Mouse (Mus musculus): ENCODE results near the gene Lag3. TPM values are rescaled to one million over a fixed set of nuclear protein-coding genes. Genes with fewer than 3 reads are reported as not detected.

Lag3 gene
- polyA plus RNA-seq, 1 experiment from 2014 or later: 2.6 TPM

Other genes with a start within 250 kb of the Lag3 start
- 34.6 and 35.1 TPM in 2 replicates for gene Lpcat3, start 248.7 kb downstream of the Lag3 start, polyA plus RNA-seq (2015; fragmentation: Nextera tagmentation; extraction: Ambion mirVana)
- 153 and 160 TPM in 2 replicates for gene Emg1, start 199.5 kb downstream of the Lag3 start, polyA plus RNA-seq (2015; fragmentation: Nextera tagmentation; extraction: Ambion mirVana)
- gene Phb2, start 199.4 kb downstream of the Lag3 start, polyA plus RNA-seq (2015; fragmentation: Nextera tagmentation; extraction: Ambion mirVana): 271 and 275 TPM in 2 replicates
- 3.2 and 4.4 TPM in 2 replicates for gene Ptpn6, start 173.0 kb downstream of the Lag3 start, polyA plus RNA-seq (2015; fragmentation: Nextera tagmentation; extraction: Ambion mirVana)
- gene Grcc10, start 170.3 kb downstream of the Lag3 start, polyA plus RNA-seq (2015; fragmentation: Nextera tagmentation; extraction: Ambion mirVana): 652 and 676 TPM in 2 replicates
- gene Gm45234, start 155.7 kb downstream of the Lag3 start, polyA plus RNA-seq (2015; fragmentation: Nextera tagmentation; extraction: Ambion mirVana): not detected in 2 replicates
- gene Atn1, start 155.2 kb downstream of the Lag3 start, polyA plus RNA-seq (2015; fragmentation: Nextera tagmentation; extraction: Ambion mirVana): 22.3 and 24.5 TPM in 2 replicates
- 40.1 and 44.2 TPM in 2 replicates for gene Eno2, start 142.0 kb downstream of the Lag3 start, polyA plus RNA-seq (2015; fragmentation: Nextera tagmentation; extraction: Ambion mirVana)
- 3.7 and 4.8 TPM in 2 replicates for gene Lrrc23, start 132.0 kb downstream of the Lag3 start, polyA plus RNA-seq (2015; fragmentation: Nextera tagmentation; extraction: Ambion mirVana)
- gene Spsb2, start 103.0 kb downstream of the Lag3 start, polyA plus RNA-seq (2015; fragmentation: Nextera tagmentation; extraction: Ambion mirVana): 4.4 and 5.0 TPM in 2 replicates
- gene Tpi1, start 97.4 kb downstream of the Lag3 start, polyA plus RNA-seq (2015; fragmentation: Nextera tagmentation; extraction: Ambion mirVana): 352 and 365 TPM in 2 replicates
- 194 and 200 TPM in 2 replicates for gene Usp5, start 82.2 kb downstream of the Lag3 start, polyA plus RNA-seq (2015; fragmentation: Nextera tagmentation; extraction: Ambion mirVana)
- 100 and 106 TPM in 2 replicates for gene Cdca3, start 82.2 kb downstream of the Lag3 start, polyA plus RNA-seq (2015; fragmentation: Nextera tagmentation; extraction: Ambion mirVana)
- gene Gnb3, start 71.4 kb downstream of the Lag3 start, polyA plus RNA-seq (2015; fragmentation: Nextera tagmentation; extraction: Ambion mirVana): 0.23 and 1.8 TPM in 2 replicates
- gene P3h3, start 54.0 kb downstream of the Lag3 start, polyA plus RNA-seq (2015; fragmentation: Nextera tagmentation; extraction: Ambion mirVana): 15.3 and 15.7 TPM in 2 replicates
- 25.2 and 25.9 TPM in 2 replicates for gene Gpr162, start 47.7 kb downstream of the Lag3 start, polyA plus RNA-seq (2015; fragmentation: Nextera tagmentation; extraction: Ambion mirVana)
- gene Cd4, start 23.5 kb downstream of the Lag3 start, polyA plus RNA-seq (2015; fragmentation: Nextera tagmentation; extraction: Ambion mirVana): 0.15 TPM in 1 of 2 replicates, not detected in the other
- 772 and 823 TPM in 2 replicates for gene Ptms, start 8.4 kb upstream of the Lag3 start, polyA plus RNA-seq (2015; fragmentation: Nextera tagmentation; extraction: Ambion mirVana)
- 507 and 513 TPM in 2 replicates for gene Mlf2, start 19.7 kb upstream of the Lag3 start, polyA plus RNA-seq (2015; fragmentation: Nextera tagmentation; extraction: Ambion mirVana)
- gene Cops7a, start 53.8 kb upstream of the Lag3 start, polyA plus RNA-seq (2015; fragmentation: Nextera tagmentation; extraction: Ambion mirVana): 90.2 and 93.6 TPM in 2 replicates
- 29.9 and 30.4 TPM in 2 replicates for gene Pianp, start 85.0 kb upstream of the Lag3 start, polyA plus RNA-seq (2015; fragmentation: Nextera tagmentation; extraction: Ambion mirVana)
- 16.7 and 21.7 TPM in 2 replicates for gene Zfp384, start 97.4 kb upstream of the Lag3 start, polyA plus RNA-seq (2015; fragmentation: Nextera tagmentation; extraction: Ambion mirVana)
- 207 and 211 TPM in 2 replicates for gene Ing4, start 128.1 kb upstream of the Lag3 start, polyA plus RNA-seq (2015; fragmentation: Nextera tagmentation; extraction: Ambion mirVana)
- 21.9 and 26.2 TPM in 2 replicates for gene Acrbp, start 138.0 kb upstream of the Lag3 start, polyA plus RNA-seq (2015; fragmentation: Nextera tagmentation; extraction: Ambion mirVana)
- gene Lpar5, start 156.2 kb upstream of the Lag3 start, polyA plus RNA-seq (2015; fragmentation: Nextera tagmentation; extraction: Ambion mirVana): 0.50 and 0.71 TPM in 2 replicates
- gene Chd4, start 184.3 kb upstream of the Lag3 start, polyA plus RNA-seq (2015; fragmentation: Nextera tagmentation; extraction: Ambion mirVana): 98.9 and 112 TPM in 2 replicates
- 51.1 and 51.8 TPM in 2 replicates for gene Nop2, start 220.2 kb upstream of the Lag3 start, polyA plus RNA-seq (2015; fragmentation: Nextera tagmentation; extraction: Ambion mirVana)
- 18.9 and 21.0 TPM in 2 replicates for gene Iffo1, start 233.5 kb upstream of the Lag3 start, polyA plus RNA-seq (2015; fragmentation: Nextera tagmentation; extraction: Ambion mirVana)

Measured in forebrain, embryonic 15.5 days (tissue).